In the genomic region with DNA sequence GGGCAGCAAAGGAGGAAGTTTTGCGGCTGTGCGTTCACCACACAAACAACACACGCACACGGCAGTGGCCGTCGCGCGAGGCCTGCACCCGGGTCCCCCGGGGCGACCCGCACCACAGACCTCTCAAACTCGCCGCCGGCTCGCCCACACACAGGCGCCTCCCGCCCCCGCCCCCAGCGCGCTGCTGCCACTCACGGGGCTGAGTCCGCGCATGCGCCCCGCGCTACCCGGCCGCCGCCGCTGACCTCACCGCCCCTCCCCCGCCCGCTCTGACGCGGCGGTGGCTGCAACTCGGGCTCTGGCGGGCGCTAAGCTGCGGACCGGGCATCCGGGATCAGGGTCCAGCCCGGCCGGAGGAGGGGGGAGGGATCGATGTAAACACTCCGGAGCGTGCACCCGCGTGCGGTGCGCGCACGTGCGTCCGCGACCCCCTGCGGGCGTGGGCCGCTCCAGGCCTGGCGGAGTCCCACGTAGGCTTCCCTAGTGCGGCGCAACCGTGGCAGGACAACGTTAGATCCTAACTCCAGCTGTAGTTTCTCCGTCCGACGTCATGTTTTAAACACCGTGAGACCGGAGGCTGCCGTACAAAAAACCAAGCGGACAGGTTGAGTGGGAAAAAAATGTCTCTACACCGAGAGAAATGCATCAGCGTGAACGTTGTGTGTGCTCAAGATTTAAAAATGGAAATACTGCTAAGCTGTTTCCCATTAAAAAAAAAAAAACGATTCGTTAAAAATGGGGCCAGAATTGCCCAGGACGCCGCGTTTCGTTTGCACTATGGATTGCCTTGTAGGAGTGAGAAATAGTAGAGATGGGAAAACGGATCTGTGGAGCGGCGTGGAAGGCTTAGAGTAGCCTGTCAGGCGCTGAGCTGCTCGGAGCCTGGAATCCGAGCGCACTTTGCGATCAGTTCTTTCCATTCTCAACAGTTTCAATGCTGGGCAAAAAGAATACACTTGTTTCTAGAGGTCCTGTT, we compare ENCODE assay signal across 7 mouse cellular contexts. TPM values are rescaled to one million over a fixed set of nuclear protein-coding genes. Genes with fewer than 3 reads are reported as not detected.
A peak's percentile ranks its signal among the peaks of the same experiment; 100 is the strongest.
DNase-seq lines count a peak whose midpoint lies in the region; ATAC-seq lines count a peak whose summit lies in the region.

No protein-coding gene starts in this region.

- intact Hi-C loops in gastrocnemius, postnatal 14 days (cut with DNase I; ENCODE audit: low total_unique reads) = no loop called here
- intact Hi-C loops in left cerebral cortex, postnatal 25 days (cut with DNase I) = loop anchor here (1.0 to 10.0 kb wide), 6 partner anchors 30 to 335 kb away; partner anchors contain the start of gene Xrcc2

- peak overlapping the region; percentile 96 for H3K4me3 ChIP-seq in intestine, embryonic 15.5 days (replicated peaks)
- peak overlapping the region; percentile 79 for H3K4me3 ChIP-seq in midbrain, embryonic 10.5 days

- ATAC-seq in intestine, embryonic 15.5 days = peak; percentile 88

- under 1% methylated on average over 79 of the region's 90 CpGs for WGBS in intestine, embryonic 15.5 days
- WGBS in midbrain, embryonic 10.5 days = under 1% methylated on average over 84 of the region's 90 CpGs

- peak; percentile 98 to 99 for DNase-seq in adrenal gland, adult (ENCODE audit: inconsistent age in 2 of 2, low spot score in 1 of 2)
- peak; percentile 95 for DNase-seq in embryo, embryonic 10.5 days (ENCODE audit: low spot score)
- peak; percentile 97 for DNase-seq in gastrocnemius, postnatal 14 days
- DNase-seq in left cerebral cortex, postnatal 25 days (ENCODE audit: low spot score in 2 of 2) = peak; percentile 98 to 99
- DNase-seq in midbrain, embryonic 10.5 days (ENCODE audit: low spot score) = peak; percentile 97
- DNase-seq in right cerebral cortex, postnatal 4 days = peak; percentile 99

- H3K27ac ChIP-seq in intestine, embryonic 15.5 days = peak overlapping the region; percentile 100
- peak overlapping the region; percentile 97 for H3K27ac ChIP-seq in midbrain, embryonic 10.5 days (replicated peaks)

- H3K4me2 ChIP-seq in intestine, embryonic 15.5 days (replicated peaks) = peak overlapping the region; percentile 81

- no peaks in the 10 kb centered on the region for H3K27me3 ChIP-seq in intestine, embryonic 15.5 days (replicated peaks)
- H3K27me3 ChIP-seq in midbrain, embryonic 10.5 days (ENCODE audit: low read depth, poor library complexity, severe bottlenecking) = peaks cover 12% of the 10 kb centered on the region

- H3K9ac ChIP-seq in intestine, embryonic 15.5 days = peak overlapping the region; percentile 80

- H3K36me3 ChIP-seq in intestine, embryonic 15.5 days = no peaks in the 10 kb centered on the region
- no peaks in the 10 kb centered on the region for H3K36me3 ChIP-seq in midbrain, embryonic 10.5 days

- H3K9me3 ChIP-seq in intestine, embryonic 15.5 days = no peaks in the 10 kb centered on the region
- no peaks in the 10 kb centered on the region for H3K9me3 ChIP-seq in midbrain, embryonic 10.5 days (replicated peaks)

- peaks cover 3% of the 10 kb centered on the region; the same call in 1 of the 2 replicates for H3K4me1 ChIP-seq in intestine, embryonic 15.5 days (replicated peaks)
- H3K4me1 ChIP-seq in midbrain, embryonic 10.5 days = peaks cover 18% of the 10 kb centered on the region

RNA-seq across cellular contexts. Expression of gene Kmt2c, which starts 1.1 kb away (rescaled TPM):
- total RNA-seq in gastrocnemius, postnatal 14 days (2021) = 10 to 100 TPM; 24.9 to 27.6 TPM
- 11.5 and 11.8 TPM in 2 replicates for polyA plus RNA-seq in intestine, embryonic 15.5 days (2015; fragmentation: Nextera tagmentation; extraction: Ambion mirVana)
- 10 to 100 TPM; 62.3 to 71.7 TPM for total RNA-seq in left cerebral cortex, postnatal 25 days (2021)
- polyA plus RNA-seq in midbrain, embryonic 10.5 days (2016; fragmentation: Nextera tagmentation; extraction: Ambion mirVana) = 10.5 and 13.2 TPM in 2 replicates

RNA-seq across cellular contexts. Expression of gene Cct8l1, which starts 16.2 kb away (rescaled TPM):
- not detected for total RNA-seq in gastrocnemius, postnatal 14 days (2021)
- polyA plus RNA-seq in intestine, embryonic 15.5 days (2015; fragmentation: Nextera tagmentation; extraction: Ambion mirVana) = 0.11 TPM in 1 of 2 replicates, not detected in the other
- under 1 TPM in 1 of 2 experiments, not detected in 1; 0.18 TPM for total RNA-seq in left cerebral cortex, postnatal 25 days (2021)
- 0.09 TPM in 1 of 2 replicates, not detected in the other for polyA plus RNA-seq in midbrain, embryonic 10.5 days (2016; fragmentation: Nextera tagmentation; extraction: Ambion mirVana)

Comparison
In these comparisons a context has a peak if more than half of its experiments do, and no peak if none do; other contexts are left out.
1. Peak in every context shown above with its lines: DNase-seq, ATAC-seq, H3K4me3 ChIP-seq and H3K27ac ChIP-seq.